Mouse (Mus musculus) c-Kit-positive CD71-positive TER-119-positive erythroid progenitor cells, embryonic 14.5 days (primary cell): ENCODE data around the gene Hmx2.

ENCODE experiments used
- DNase-seq: peaks from one replicate; pipeline ENCODE4 v3.0.0-alpha.2; 2013; ENCODE audit warnings: low spot score

Hmx2 gene

DNA sequence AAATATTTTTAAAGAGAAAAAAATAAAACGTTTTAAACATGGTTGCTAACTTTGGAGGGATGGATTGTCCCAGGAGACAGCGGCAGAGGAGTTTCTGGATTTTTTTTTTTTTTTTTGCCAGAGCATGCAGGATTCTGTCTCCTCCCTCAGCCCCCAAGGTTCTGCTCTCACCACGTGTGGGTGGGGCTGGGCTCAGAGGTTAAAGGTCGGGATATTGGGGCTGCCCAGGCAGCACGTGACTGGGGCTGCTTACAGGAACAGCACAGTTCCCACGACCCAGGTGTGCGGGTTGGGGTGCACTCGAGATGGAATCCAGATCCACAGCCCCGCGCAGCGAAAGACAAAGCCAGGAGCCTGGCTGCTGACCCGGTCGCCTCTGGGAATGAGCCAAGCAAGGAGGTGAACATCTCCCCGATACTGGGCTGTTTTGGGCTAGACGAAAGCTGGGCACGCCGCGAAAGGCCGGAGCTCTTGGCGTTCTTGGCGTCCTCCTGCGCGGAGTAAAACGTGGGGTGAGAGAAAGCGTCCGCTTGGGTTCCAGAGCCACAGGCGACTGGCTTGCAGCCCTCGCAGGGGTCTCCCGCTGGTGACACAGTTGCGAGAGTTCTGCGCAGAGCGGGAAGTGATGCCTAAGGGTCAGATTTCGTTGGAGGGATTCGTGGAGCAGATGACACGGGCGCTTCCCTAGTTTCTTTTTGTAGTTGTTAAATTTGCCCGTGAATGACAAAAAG, 8.1 kb downstream of the Hmx2 start:
- no peak for DNase-seq

DNA sequence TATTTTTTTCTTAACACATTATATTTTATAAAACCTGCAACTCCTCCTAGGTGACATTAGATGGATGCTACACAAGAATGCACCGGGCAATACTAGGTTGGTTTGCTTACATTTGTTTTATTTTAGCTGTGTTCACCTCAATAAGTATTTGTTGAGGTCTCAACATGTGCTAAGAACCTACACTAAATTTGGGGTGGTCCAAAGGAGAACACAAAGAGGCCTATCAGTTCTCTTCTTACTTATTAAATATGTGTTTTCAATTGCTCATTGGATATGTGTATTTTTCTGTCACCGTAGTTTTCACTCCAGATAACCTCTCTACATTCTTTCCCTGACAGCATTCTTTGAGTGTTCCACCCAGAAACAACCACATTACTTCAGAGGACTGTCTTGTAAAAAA, 9.2 kb downstream of the Hmx2 start:
- DNase-seq = no peak

DNA sequence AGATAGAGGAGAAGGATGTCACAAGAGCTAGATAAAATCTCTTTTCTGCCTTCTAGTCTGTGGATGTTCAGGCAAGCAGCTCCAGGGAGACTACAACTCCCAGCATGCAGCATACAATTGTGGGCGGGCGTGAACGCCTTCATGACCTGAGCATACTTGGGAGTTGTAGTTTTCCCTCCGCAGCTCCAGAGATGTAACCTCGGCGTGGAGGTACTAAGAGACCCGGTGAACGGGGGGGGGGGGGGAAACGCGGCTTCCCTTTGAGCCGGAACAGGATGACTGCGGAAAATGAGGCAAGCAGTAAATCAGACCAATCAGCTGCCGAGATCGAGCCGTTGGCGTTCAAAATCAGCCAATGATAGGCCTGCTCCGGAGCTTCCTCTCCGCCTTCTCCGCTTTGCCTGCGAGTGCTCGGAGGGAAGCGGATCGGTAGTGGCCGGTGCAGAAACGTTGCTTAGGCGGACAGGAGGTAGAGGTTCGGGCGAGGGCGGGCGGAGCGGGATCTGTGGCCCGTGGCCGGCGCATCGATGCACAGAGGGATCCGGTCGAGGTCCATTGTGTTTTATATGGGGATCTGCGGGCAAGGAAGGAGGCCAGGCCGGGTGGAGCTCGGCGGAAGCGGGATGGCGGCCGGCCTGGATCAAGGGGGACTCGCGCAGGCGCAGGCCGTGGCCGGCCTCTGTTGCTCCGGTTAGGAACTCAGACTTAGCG, 11.6 kb downstream of the Hmx2 start, which contains the start of gene Bub3:
Gene Bub3, plus strand, starts transcription at position 237 of the 711 bp plus-strand sequence.
- DNase-seq = peak; percentile 90

DNA sequence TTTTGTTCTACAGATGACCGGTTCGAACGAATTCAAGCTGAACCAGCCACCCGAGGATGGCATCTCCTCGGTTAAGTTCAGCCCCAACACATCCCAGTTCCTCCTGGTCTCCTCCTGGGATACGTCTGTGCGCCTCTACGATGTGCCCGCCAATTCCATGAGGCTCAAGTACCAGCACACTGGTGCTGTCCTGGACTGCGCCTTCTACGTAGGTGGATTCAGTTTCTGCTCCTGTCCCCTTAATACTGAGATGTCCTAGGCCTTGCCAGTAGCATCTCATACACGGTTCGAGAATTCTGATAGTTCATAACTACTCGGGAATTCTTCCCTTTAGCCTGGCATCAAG, 12.1 kb downstream of the Hmx2 start:
- DNase-seq = no peak

DNA sequence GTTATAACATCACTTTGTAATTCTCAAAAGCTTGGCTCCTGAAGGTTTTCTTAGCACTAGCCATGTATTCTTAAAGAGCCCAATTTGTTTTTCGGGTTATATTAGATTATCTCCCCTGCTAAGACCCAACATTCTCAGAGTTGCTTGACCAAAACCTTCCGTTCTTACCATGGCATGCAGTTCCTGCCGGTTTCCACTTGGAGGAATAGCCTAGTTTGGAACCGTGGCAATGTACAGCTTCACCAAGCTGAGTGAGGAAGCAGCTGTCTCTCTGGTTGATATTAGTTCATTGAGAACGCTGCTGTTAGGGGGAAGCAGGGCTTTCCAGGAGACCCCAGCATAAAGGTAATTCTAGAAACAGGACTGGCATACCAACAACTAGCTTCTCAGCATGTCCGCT, 26.7 kb downstream of the Hmx2 start:
- DNase-seq = no peak

DNA sequence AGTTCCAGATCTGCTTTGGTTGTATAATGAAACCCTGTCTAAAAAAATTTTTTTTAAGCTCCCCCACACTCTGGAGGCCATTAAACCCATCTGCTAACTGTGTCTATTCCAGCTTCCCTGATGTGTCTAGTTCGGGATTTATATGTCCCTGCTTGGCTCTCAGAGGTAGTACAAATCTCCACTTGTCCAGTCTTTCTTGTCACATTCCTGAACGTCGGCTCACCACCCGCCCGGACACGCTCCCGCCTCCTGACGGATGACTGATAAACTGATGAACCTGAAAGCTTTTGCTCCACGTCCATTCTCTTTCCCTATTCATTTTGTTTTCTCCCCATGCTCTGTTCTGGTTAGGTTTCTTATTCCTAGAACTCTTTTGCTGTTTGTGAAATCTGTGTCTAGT, 33.6 kb downstream of the Hmx2 start:
- DNase-seq = no peak

DNA sequence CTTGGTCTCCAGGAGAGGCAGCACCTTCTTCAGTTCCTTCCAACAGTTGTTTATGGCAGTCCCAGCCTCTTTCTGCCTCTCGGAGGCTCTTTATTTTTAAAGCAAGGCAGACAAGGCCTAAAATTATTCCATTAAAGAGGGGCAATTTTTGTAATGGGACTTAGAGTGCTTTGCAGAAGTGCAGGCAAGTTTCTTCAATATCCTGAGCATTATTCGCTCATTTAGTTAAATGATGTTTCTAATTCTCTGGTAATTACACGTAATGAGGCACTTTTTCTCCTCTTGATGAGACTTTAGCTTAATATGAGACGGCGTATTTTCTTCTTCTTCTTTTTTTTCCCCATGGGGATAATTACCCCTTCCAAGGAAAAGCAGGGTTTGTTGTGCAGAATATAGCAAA, 37.0 kb downstream of the Hmx2 start:
- DNase-seq = no peak

DNA sequence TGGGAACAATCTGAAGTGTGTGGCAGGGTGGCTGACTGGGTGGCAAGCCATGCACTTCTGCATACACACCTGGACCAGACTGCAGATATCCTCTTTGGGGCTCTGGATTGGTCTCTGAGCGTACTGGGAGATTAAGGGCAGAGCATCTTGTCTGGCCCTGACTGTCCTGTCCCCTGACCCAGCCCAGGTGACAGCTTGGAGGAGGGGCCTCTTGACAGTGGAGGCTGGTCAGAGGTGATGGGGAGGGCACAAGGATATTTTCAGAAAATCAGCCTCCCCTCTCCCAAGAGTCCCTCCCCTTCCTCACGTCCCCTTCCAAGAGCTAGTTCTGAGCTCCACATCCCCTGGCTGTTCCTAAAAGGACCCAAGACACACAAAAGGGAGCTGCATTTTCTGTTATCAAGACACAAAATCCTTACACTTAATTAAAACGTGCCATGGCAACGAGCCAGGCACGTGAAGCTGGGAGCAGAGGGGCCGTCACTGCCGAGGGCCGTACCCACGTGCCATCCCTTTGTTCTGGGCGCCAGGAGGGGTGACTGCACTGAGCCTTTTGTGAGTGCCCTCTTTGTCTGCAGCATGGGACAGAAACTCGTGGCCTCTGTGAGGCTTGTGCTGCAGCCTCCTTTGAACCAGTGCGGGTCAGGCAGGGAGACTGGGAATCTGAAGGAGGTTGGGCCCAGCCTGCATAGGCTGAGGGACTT, 49.4 kb downstream of the Hmx2 start:
- DNase-seq = no peak

DNA sequence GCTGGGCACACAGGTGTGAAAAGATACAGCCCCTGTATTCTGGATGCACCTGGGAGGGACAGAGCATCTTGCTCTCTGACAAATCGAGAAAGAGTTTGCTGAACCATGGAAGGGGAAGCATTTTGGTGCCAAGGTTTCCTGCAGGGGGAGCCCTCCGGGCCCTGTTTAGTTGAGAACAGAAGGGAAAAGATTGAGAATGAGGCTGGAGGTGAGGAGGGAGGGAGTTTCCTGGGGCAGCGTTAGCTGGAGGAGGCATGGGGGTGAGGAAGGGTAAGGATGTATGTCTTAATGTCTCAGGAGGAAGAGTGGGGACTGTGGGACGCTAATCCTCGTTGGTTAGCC, 49.9 kb downstream of the Hmx2 start:
- DNase-seq = no peak

DNA sequence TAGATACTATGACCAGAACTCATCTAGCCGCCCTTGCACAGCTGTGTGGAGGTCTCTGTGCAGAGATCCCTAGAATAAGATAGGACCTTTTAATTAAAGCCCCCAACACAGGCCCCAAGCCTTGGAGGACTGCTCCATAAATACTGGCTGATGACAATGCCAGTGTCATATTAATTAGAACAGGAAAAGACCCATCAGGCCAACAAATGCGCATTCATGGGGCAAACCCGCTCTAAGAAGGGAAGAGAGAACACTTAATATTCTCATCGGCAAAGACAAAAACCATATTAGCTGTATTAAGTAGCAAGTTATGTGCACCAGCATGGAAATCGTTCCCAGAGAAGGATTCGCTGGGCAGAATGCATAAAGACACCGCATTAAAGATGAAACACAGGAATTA, 53.5 kb downstream of the Hmx2 start:
- no peak for DNase-seq

DNA sequence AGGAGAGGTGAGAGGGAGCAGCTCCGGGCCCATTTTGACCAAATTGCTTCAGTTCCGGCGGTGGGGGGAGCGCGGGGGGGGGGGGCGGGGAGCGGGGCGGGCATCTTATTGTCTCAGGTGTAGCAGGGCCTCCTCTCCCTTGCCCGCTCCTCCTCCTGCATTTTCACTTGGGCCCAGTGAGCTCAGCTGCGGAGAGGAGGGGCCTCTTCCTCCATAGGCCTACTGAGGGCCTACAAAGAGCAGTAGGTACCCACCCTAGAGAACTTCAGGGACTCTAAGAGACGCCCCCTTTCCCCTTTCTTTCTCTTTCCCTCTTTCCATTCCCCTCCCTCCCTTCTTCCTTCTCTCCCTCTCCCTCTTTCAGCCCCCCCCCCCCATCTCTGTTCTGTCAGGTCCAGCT, 54.6 kb downstream of the Hmx2 start:
- no peak for DNase-seq

DNA sequence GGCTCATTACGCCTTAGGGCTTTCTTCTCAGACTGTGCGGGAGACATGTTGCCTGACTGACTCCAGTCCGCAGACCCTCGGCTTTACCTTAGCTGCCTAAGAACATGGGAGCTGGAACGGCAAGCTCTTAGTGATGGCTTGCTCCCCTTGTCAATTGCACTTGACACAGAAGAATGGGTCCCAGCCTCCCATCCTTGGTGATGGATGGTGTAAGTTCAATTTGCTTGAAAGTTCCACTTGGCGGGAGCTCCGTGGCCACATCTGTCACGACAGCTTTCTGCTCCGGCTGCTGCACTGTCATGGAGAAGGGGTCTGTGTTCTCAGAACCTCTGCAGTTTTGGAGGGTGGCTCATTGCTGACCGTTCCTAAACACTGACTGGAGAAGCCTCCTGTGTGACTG, 56.4 kb downstream of the Hmx2 start:
- no peak for DNase-seq

DNA sequence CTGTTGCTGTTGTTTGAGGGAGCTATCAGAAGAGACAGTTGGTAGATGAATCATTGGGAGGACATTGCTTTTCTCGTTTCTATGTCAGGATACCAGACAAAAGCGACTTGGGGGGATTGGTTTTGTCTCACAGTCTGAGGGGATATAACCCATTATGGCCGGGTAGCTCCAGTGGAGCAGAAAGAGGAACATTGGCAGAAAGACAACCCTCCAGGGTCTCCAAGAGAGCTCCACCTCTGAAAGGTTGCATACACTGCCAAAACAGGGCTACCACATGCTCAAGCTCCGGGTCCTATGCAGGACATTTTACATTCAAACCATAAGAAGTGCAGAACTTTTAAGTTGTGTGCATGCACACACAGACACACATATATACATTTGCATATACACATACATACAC, 56.9 kb downstream of the Hmx2 start:
- no peak for DNase-seq
